Mouse (Mus musculus) spleen, postnatal 36 days (tissue): ENCODE results near the gene Fam189a1.

Source experiments
- DNase-seq, 2 experiments: peaks; one replicate each; pipeline ENCODE4 v3.0.0; 2022; ENCODE audit warnings: low spot score in 2 of 2, mixed read lengths in 1 of 2

Fam189a1 gene

DNA sequence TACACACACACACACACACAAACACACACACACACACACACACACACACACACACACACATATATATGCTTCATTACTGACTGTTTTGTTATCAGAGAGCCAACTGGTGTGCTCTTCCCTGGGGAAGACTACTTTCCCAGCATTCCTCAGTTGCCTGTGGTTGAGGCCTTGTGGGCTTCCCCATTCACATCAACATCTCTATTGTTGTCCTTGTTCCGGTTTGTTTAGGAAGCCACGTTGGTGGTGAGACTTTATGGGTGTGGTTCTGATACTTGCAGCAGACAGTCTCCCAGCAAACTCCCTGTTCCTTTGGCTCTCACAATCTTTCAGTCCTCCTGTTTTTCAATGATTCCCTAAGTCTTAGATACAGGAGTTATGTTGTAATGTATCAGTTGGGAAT, 204.2 kb downstream of the Fam189a1 start:
- no peak for DNase-seq

GRCm38 (mm10) chr7:64950771-64951099, 205.6 kb downstream of the Fam189a1 start:
- no peak for DNase-seq

DNA sequence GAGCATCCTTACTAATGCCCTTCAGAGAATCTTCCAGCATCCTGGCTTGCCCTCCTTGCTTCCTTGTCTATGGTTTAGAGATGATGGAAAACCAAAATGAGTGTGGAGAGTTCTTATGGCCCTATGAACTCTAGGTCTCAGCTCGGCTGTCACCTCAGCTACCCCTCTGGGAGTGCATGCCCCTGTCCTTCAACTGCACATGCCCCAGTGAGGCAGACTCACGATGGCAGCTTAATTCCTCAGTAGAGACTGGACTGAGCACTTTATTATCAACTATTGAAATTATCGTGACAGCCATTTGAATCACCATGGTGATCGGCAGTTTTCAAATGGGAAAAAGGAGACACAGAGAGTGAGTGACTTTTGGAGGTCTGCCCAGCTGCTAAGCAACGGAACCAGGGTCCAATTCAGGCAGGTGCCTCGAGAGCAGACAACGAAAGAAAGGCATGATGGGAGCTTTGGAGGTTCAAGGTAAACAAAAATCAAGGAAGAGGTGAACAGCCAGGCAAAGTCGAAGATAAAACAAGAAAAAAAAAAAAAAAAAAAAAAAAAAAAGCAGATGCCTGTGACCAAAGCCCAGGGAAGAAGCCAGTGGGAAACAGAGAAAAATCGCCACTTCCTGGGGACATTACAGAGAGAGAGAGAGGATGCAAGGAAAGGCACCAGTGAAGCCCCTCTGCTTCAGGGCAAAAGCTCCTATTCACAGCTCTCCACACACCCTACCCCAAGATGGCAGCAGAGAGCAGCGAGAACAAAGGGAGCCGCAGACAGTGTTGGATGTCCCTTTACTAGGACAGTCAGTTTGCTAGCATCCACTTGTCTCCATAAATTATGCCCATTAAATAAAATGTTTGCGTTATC, 206.2 kb downstream of the Fam189a1 start:
- peak; percentile 2 to 5 for DNase-seq

GRCm38 (mm10) chr7:64949465-64949864, 206.9 kb downstream of the Fam189a1 start:
- no peak for DNase-seq

GRCm38 (mm10) chr7:64944686-64945085, 211.7 kb downstream of the Fam189a1 start:
- DNase-seq: no peak

- DNase-seq: no peak
These were observed 212.2 kb downstream of the Fam189a1 start for GRCm38 (mm10) chr7:64944175-64944574.

DNA sequence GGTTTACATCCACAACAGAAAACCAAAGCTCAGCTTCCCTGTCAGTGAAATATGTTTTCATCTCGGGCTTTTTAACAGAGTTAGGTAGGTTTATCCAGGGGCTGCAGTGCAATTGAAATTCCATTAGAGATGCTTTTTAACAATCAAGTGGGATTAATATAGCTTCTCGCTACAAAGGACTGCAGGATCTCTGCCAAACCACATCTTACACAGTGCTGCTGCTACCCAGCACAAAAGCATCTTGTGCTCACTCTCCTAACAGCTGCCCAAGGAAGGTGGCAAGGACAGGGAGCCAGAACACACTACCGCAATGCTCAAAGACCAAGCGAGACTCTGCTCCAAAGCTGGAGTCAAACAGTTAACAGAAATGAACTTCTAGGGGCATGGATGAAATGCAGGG, 219.4 kb downstream of the Fam189a1 start:
- DNase-seq: no peak

GRCm38 (mm10) chr7:64934115-64934514, 222.3 kb downstream of the Fam189a1 start:
- DNase-seq: no peak

GRCm38 (mm10) chr7:64930980-64931379, 225.4 kb downstream of the Fam189a1 start:
- DNase-seq: no peak

- no peak for DNase-seq
These were observed 232.5 kb downstream of the Fam189a1 start for GRCm38 (mm10) chr7:64923918-64924317.

- DNase-seq: no peak
These were observed 235.2 kb downstream of the Fam189a1 start for GRCm38 (mm10) chr7:64921189-64921588.

GRCm38 (mm10) chr7:64920735-64921134, 235.6 kb downstream of the Fam189a1 start:
- no peak for DNase-seq

- DNase-seq: no peak
These were observed 239.7 kb downstream of the Fam189a1 start for GRCm38 (mm10) chr7:64916654-64917053.

GRCm38 (mm10) chr7:64915121-64915520, 241.2 kb downstream of the Fam189a1 start:
- no peak for DNase-seq

- no peak for DNase-seq
These were observed 244.4 kb downstream of the Fam189a1 start for GRCm38 (mm10) chr7:64911945-64912344.

DNA sequence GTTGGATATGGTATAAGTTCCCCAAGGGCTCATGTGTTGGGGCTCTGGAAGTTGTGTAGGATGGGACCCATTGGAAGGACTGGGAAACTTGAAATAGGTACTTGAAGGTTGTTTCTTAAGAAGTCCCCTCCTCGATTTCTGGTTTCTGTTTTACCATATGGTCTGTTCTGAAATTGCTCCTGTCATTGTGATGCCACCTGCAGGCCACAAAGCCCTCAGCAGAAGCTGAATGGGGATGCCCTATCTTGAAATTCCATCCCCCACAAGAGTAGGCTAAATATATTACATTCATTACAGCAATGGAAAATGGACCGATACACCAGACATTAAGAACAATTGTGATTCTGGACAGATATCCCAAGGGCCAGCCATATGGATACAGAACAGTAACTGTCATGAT, 246.2 kb downstream of the Fam189a1 start:
- no peak for DNase-seq

DNA sequence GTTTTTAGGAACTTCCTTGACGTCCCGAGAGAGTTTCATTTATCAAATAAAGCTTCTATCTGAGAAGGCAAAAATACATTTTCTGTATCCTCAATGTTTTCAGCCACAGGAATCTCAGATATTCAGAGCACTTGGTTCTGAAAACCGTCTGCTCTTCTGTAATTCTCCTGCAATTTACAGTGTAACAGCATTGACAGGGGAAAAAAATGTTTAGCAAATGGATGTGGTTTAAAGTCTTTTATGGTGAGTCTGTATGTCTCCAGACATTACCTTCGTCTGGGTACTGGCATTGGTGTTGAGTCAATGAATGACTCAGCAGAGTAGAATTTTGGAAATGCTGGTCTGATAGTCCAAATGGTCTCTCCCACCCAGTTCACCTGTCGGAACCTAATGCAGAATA, 249.4 kb downstream of the Fam189a1 start:
- DNase-seq: no peak

GRCm38 (mm10) chr7:64905506-64905905, 250.9 kb downstream of the Fam189a1 start:
- DNase-seq: no peak

GRCm38 (mm10) chr7:64900249-64900648, 256.1 kb downstream of the Fam189a1 start:
- no peak for DNase-seq

DNA sequence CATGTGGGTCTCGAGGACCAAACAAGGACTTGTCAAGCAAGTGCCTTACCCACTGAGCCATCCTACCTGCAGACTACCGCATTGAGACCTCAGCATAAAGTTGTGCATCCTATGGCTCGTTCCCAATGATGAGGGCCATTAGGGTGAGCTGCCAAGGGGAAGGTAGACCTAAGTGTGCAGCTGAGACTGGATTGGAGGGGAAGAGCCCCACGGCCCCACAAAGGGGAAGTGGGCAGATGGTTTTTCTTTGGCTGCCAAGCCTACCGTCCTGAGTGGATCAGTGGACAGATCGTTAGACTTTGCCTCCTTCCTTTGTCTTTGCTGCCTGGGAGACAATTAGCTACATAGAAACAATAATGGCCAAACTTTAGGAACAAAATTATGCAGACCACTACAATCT, 259.8 kb downstream of the Fam189a1 start:
- no peak for DNase-seq

DNA sequence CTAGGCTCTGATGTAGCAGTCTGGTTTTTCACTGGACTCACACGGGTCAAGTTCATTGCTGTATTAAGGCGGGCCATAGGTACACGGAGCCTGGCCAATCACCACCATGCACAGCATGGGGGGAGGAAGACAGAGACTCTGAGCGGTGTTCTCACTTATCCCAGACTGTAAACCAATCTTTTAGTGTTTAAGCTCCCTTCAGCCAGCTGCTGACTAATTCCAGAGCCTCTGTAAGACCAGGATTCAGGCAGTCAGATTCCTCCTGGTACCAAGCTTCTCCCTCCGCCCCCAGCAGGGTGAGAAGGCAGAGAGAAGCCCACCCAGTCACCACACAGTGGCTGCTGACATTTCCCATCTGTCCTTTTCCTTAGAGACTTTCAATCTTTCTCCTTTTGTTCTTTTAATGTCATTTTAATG, 260.7 kb downstream of the Fam189a1 start:
- DNase-seq: no peak

DNA sequence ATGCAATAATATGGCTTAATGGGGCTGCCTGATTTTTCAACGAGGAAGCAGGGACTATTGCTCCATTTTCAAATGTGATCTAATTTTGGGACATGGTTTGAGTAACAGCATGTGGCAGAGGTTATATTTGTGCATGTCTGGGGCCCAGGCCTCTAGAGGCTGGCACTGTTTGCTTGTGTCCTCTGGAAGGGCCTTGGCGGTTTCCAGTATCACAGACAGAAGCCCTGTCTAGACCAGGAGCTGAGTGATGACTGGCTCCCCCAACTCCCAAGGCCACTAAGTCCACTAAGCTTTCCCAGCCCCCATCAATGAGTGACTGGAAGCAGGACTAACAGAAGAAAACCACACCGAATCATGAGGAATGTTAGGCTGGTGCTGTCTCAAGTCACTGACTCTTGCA, 265.2 kb downstream of the Fam189a1 start:
- DNase-seq: no peak

GRCm38 (mm10) chr7:64889919-64890318, 266.5 kb downstream of the Fam189a1 start:
- DNase-seq: no peak
